Mouse (Mus musculus): ENCODE measurements around the gene Bpi. TPM values are rescaled to one million over a fixed set of nuclear protein-coding genes. Genes with fewer than 3 reads are reported as not detected.

Gene Bpi
- polyA plus RNA-seq, 1 experiment from 2014 or later = not detected

GRCm38 (mm10) chr2:158313089-158313488, 55.2 kb downstream of the Bpi start:
- H3K4me1 ChIP-seq = peaks cover 8% of the 10 kb centered on the region
- no peaks in the 10 kb centered on the region for H3K27me3 ChIP-seq (ENCODE audit: poor library complexity, severe bottlenecking)
- H3K27ac ChIP-seq = no peak overlapping the region
- DNase-seq (ENCODE audit: extremely low spot score, low spot score) = no peak
- no peak overlapping the region for H3K4me3 ChIP-seq
- H3K9me3 ChIP-seq = no peaks in the 10 kb centered on the region
- WGBS = 91% methylated on average over 1 of the region's 1 CpGs
- H3K36me3 ChIP-seq (replicated peaks) = no peaks in the 10 kb centered on the region

GRCm38 (mm10) chr2:158316371-158316770, 58.5 kb downstream of the Bpi start:
- H3K4me3 ChIP-seq = no peak overlapping the region
- no peaks in the 10 kb centered on the region for H3K9me3 ChIP-seq
- no peaks in the 10 kb centered on the region for H3K36me3 ChIP-seq (replicated peaks)
- no peak overlapping the region for H3K27ac ChIP-seq
- WGBS = 75% methylated on average over 8 of the region's 8 CpGs
- peaks cover 8% of the 10 kb centered on the region for H3K4me1 ChIP-seq
- no peak for DNase-seq (ENCODE audit: extremely low spot score, low spot score)
- no peaks in the 10 kb centered on the region for H3K27me3 ChIP-seq (ENCODE audit: poor library complexity, severe bottlenecking)

GRCm38 (mm10) chr2:158317026-158317425, 59.1 kb downstream of the Bpi start:
- WGBS = 17% methylated on average over 5 of the region's 5 CpGs
- peak; percentile 77 for DNase-seq (ENCODE audit: extremely low spot score, low spot score)
- Histone ChIP-seq H3K27ac (no peak overlapping the region), H3K4me3 (no peak overlapping the region), H3K36me3 (replicated peaks) (no peaks in the 10 kb centered on the region), H3K9me3 (no peaks in the 10 kb centered on the region), H3K4me1 (peaks cover 8% of the 10 kb centered on the region), H3K27me3 (ENCODE audit: poor library complexity, severe bottlenecking) (no peaks in the 10 kb centered on the region)

GRCm38 (mm10) chr2:158321596-158321995, 63.7 kb downstream of the Bpi start:
- Histone ChIP-seq H3K27ac (no peak overlapping the region), H3K4me1 (peaks cover 14% of the 10 kb centered on the region), H3K4me3 (no peak overlapping the region), H3K36me3 (replicated peaks) (no peaks in the 10 kb centered on the region), H3K9me3 (no peaks in the 10 kb centered on the region), H3K27me3 (ENCODE audit: poor library complexity, severe bottlenecking) (no peaks in the 10 kb centered on the region)
- 88% methylated on average over 6 of the region's 6 CpGs for WGBS
- no peak for DNase-seq (ENCODE audit: extremely low spot score, low spot score)

GRCm38 (mm10) chr2:158322845-158323244, 65.0 kb downstream of the Bpi start:
- Histone ChIP-seq H3K27ac (no peak overlapping the region), H3K4me1 (peaks cover 9% of the 10 kb centered on the region), H3K9me3 (no peaks in the 10 kb centered on the region), H3K36me3 (replicated peaks) (no peaks in the 10 kb centered on the region), H3K27me3 (ENCODE audit: poor library complexity, severe bottlenecking) (no peaks in the 10 kb centered on the region), H3K4me3 (no peak overlapping the region)
- no peak for DNase-seq (ENCODE audit: extremely low spot score, low spot score)
- WGBS = 84% methylated on average over 3 of the region's 3 CpGs

DNA sequence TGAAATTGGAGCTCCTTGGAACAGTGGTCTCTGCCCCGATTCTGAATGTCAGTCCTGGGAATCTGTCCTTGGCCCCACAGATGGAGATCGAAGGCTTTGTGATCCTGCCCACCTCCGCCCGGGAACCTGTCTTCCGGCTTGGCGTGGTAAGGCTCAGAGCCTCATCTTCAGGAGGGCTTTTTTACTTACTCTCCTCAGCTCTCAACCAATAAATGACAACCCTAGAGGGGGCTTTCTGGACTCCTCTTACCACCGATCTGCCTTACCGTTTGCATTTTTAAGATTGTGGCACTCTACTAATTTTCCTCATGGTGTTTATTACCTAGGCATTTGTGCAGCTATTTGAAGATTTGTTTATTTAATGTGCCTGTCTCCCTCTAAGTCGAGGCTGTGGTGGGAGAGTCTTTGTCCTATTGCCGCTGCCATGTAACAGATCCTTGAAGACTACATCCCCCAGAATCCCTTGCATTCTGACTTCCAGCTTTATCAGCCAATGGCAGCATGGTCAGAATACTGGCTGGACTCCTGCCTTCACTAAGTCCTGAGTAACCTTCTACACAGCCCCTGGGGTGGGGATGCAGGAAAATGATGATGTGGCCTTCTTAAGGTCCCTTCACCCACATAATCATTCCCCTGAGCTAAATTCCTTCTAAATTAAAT, 66.8 kb downstream of the Bpi start:
- Histone ChIP-seq H3K4me3 (no peak overlapping the region), H3K27ac (0 out of 2 replicates have a peak overlapping the region, but pooled peaks have one; percentile 40), H3K9me3 (no peaks in the 10 kb centered on the region), H3K4me1 (peaks cover 9% of the 10 kb centered on the region), H3K27me3 (ENCODE audit: poor library complexity, severe bottlenecking) (no peaks in the 10 kb centered on the region), H3K36me3 (replicated peaks) (no peaks in the 10 kb centered on the region)
- DNase-seq (ENCODE audit: extremely low spot score, low spot score) = no peak
- WGBS = 61% methylated on average over 10 of the region's 10 CpGs

GRCm38 (mm10) chr2:158325609-158326008, 67.7 kb downstream of the Bpi start:
- Histone ChIP-seq H3K27ac (no peak overlapping the region), H3K36me3 (replicated peaks) (no peaks in the 10 kb centered on the region), H3K27me3 (ENCODE audit: poor library complexity, severe bottlenecking) (no peaks in the 10 kb centered on the region), H3K4me3 (no peak overlapping the region), H3K9me3 (no peaks in the 10 kb centered on the region), H3K4me1 (peaks cover 9% of the 10 kb centered on the region)
- WGBS = 71% methylated on average over 8 of the region's 8 CpGs
- no peak for DNase-seq (ENCODE audit: extremely low spot score, low spot score)

Small RNA genes lying within 50 kb of the gene (microRNA-seq; reads per million reads assigned to microRNA genes)
- gene Mir7685 = not detected

Other genes starting within 250 kb of the Bpi start
- gene Tti1, start 229.7 kb upstream of the Bpi start, polyA plus RNA-seq (2016; fragmentation: Nextera tagmentation; extraction: Ambion mirVana) = 44.4 and 44.7 TPM in 2 replicates
- gene Rprd1b, start 229.6 kb upstream of the Bpi start, polyA plus RNA-seq (2016; fragmentation: Nextera tagmentation; extraction: Ambion mirVana) = 58.1 and 59.3 TPM in 2 replicates
- gene Tgm2, start 111.7 kb upstream of the Bpi start, polyA plus RNA-seq (2016; fragmentation: Nextera tagmentation; extraction: Ambion mirVana) = 6.3 and 7.2 TPM in 2 replicates
- gene D630003M21Rik, start 28.9 kb upstream of the Bpi start, polyA plus RNA-seq (2016; fragmentation: Nextera tagmentation; extraction: Ambion mirVana) = 2.3 and 3.1 TPM in 2 replicates
- 1.9 and 2.0 TPM in 2 replicates for gene Lbp, start 48.4 kb downstream of the Bpi start, polyA plus RNA-seq (2016; fragmentation: Nextera tagmentation; extraction: Ambion mirVana)
- 16.2 and 17.9 TPM in 2 replicates for gene Snhg11, start 117.5 kb downstream of the Bpi start, polyA plus RNA-seq (2016; fragmentation: Nextera tagmentation; extraction: Ambion mirVana)
- gene Ralgapb, start 151.8 kb downstream of the Bpi start, polyA plus RNA-seq (2016; fragmentation: Nextera tagmentation; extraction: Ambion mirVana) = 12.8 and 13.6 TPM in 2 replicates
- gene Adig, start 244.5 kb downstream of the Bpi start, polyA plus RNA-seq (2016; fragmentation: Nextera tagmentation; extraction: Ambion mirVana) = not detected in 2 replicates

Measured in forebrain, embryonic 10.5 days (tissue).